Mouse (Mus musculus): ENCODE data around the gene Xlr4c.
"Not testable (repeated sequence)": the region's sequence is repeated elsewhere in the genome, so short reads cannot be mapped to it uniquely, and the experiment has no call there.

DNA sequence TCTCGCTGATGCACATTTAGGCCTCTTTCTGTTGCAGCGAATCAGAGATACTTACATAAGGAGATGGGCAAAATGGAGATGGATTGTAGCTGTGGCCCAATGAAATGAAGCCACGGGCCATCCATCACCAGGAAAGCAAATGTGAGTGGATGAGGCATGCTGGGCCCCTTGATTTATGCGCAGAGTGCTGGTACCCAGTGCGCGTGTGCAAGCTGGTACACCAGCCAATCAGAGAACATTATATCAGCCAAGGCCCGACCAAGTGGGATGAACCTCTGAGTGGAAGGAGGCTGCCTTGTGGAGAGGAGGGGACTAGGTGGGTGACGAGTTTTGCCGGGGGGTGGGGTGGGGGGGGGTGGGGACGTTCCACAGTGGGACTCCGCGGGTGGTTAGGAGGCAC, 51.0 kb downstream of the Xlr4c start, which contains the start of gene Xlr3b:
- TF ChIP-seq CTCF, EP300 (IDR thresholded peaks at IDR 0.05; ENCODE audit: low read depth): not testable (repeated sequence)
